Mouse (Mus musculus) right cerebral cortex, postnatal 36 days (tissue): ENCODE results near the gene Gm8094.
"Not testable (repeated sequence)": the region's sequence is repeated elsewhere in the genome, so short reads cannot be mapped to it uniquely, and the experiment has no call there.

Experiments
- DNase-seq, 2 experiments: peaks; one replicate each; pipeline ENCODE4 v3.0.0; 2022; ENCODE audit warnings: low spot score in 2 of 2, mixed read lengths in 1 of 2

The Gm8094 gene

DNA sequence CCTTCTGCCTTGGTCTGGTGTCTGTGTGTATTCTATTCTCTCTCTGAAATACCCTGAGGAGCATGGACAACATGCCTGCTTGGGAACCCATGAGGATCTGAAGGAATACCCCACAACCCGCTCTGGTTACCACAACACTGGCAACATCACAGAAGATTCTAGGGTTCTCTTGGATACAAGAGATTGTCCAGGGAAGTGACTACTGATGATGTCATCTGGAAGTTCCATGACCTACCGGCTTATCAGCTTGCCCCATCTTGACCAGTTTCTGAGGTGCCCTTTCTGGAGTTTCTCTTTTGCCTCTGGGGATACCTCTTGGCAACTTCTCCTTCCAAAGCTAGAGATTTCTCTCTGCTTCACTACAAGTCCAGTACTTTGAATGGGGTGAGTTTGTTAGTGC, at the start of gene Gm8094:
Gene Gm8094 (minus strand): TSS at position 101 of the 400 bp plus-strand sequence.
- DNase-seq, result not testable (repeated sequence)

DNA sequence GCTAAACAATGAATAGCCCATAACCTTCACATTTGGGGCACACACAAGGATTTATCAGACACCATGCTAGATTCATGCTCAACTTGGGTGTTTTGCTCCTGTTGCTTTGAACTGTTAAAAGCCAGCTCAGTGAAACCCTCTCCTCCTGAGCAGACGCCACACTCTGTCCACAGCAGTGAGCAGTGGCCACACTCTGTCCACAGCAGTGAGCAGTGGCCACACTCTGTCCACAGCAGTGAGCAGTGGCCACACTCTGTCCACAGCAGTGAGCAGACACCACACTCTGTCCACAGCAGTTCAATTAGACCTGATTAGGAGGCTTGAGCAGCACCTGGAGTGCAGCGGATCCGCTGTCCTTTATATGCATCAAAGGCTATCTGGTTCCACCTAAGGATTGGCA, 43.2 kb upstream of the Gm8094 start:
- DNase-seq, result not testable (repeated sequence)

DNA sequence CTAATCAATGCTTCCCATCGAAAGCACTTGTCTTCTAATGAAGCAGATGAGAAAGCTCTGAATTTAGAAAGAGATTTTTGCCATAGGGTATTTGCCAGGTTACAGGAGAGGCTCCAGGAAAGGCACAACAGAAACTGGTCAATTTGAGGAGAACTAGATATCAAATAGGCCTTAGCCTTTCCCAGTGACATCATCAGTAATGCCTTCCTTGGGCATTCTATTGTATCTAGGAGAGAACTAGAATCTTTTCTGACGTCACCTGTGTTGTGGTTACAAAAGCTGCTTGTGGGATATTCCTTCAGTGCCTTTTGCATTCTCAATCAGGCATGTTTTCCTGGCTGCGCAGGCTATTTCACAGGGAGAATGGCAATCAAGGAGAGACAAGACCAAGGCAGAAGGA, 23.9 kb upstream of the Gm8094 start, which contains the start of gene Gm8104:
Gene Gm8104 (plus strand): TSS at position 301 of the 400 bp plus-strand sequence.
- not testable (repeated sequence) for DNase-seq

DNA sequence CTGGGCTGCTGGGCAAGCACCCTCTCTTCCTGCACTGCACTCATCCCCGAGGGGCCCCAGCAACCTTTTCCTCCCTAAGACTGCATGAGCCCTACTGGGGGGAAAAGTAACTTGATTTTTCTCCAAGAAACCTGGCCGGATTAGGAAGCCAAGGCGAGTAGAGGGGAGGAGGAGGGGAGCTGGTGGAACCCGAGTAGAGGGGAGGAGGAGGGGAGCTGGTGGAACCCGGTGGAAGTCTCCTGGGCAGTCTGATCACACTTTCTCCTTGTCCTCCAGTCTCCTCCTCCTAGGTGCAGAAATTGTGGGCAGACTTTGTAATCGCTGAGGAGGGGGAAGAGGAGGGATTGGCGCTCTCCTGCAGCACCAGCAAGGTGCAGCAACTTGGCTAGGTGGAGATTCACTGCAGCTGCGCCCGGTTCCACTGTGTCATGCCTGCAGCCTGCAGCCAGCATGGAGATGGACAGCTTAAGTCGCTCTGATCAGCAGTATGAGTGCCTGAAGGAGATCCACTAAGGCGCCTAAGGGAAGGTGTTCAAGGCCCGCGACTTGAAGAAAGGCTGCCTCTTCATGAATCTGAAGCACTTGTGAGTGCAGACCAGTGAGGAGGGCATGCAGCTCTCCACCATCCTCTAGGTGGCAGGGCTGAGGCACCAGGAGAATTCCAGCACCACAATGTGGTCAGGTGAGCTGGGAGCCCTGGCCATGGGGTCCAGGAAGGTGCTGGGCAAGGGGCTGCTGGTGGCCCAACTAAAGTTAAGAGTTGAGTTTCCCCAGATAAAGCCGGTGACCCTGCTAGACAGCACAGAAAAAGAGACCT, 12.9 kb upstream of the Gm8094 start:
- DNase-seq, result not testable (repeated sequence)

DNA sequence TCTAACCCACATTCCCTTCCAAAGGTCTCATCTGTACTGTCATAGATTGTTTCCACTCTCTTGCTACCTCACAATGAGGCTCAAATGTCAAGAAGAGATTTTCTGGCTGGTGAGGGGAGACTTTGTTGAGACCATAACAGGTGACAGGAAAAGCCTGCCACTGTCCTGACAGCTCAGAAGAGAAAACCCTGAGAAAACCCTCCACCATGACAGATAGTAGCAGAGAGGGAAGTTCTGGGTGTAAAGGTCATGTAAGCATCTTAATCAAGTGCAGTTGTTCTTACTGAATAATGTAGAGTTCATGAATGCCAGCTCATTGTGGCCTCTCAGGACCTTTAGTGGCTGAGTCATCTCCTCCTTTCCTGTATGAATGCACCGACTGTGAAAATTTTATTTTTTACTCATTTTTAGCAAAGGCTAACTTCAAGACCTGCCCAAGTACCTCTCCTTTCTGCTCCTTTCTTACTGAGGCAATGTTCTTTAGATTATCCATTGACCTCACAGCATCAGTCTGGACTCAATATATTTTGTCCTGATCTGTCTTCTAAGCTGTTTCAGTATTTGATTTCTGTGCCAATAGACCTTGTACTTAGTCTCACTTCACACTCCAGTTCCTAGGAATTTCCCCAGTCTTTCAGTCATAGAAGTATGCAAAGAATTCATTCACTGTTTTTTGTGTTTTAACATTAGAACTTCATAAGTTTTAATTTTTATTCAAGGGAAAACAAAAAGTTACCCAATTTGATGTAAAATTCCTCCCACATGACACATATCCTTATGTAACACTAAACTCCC, 8.7 kb upstream of the Gm8094 start:
- not testable (repeated sequence) for DNase-seq

DNA sequence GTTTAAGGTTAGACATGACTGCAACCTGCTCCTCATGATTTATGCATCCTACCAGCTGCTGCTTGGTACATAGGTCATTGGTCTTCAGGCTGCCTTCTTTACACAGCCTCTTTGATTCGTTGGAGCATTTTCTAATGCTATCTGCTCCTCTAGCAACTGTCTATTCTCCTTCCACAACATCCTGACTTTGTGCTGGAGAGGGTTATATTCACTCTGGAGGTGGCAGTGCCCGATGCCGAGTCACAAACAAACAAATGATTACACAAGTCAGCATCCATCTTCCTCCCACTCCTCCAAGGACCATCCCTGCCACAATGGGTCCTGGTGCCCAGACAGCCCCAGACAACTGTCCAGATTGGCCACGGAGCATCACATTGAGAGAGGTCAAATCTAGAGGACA, 16.3 kb downstream of the Gm8094 start:
- not testable (repeated sequence) for DNase-seq

DNA sequence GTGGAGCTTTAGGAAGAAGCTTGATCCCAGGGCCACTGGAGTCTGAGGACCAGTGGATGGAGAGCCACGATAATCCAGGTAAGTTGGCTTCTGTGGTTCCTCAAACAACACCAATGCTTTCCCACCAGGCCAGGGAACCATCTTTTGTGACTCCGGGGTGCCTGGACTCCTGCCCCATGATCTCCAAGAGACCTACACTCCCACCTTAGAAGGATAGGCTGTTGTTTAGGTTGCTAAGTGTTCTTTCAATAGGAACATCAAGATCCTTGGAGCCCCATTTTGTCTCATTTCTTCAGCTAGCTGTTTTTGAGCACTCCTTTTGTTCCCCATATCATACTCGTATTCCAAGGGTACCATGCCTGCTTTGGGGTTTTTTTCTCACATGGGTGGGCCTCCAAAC, 18.4 kb downstream of the Gm8094 start:
- not testable (repeated sequence) for DNase-seq
